Mouse (Mus musculus) E14TG2a.4 (cell line): ENCODE data around the gene Ppcs.

ENCODE experiments used
- H3K27me3 ChIP-seq: 2 replicates; pipeline ENCODE4 v1.6.1; 2014; ENCODE audit warnings: low read length, control low read depth; ENCODE audit not compliant: insufficient read depth
- H3K36me3 ChIP-seq: 2 replicates; pipeline ENCODE4 v1.6.1; 2014; ENCODE audit warnings: low read length, control low read depth; ENCODE audit not compliant: insufficient read depth
- H3K4me1 ChIP-seq: replicated peaks from 2 replicates; pipeline ENCODE4 v1.6.1; 2014; ENCODE audit warnings: low read depth, low read length, control low read depth
- H3K4me3 ChIP-seq: replicated peaks from 2 replicates; pipeline ENCODE4 v1.5.1; 2014; ENCODE audit warnings: mild to moderate bottlenecking, low read length
- H3K9me3 ChIP-seq: 2 replicates; pipeline ENCODE4 v1.6.1; 2014; ENCODE audit warnings: low read length, control low read depth
- CTCF ChIP-seq: conservative IDR thresholded peaks from 2 replicates; pipeline ENCODE4 v1.5.1; 2014; ENCODE audit warnings: low read length
- NANOG ChIP-seq: IDR thresholded peaks from 2 replicates; pipeline ENCODE4 v1.6.1; 2014; ENCODE audit warnings: borderline replicate concordance, low read length, mixed read lengths
- POU5F1 ChIP-seq: IDR thresholded peaks from 2 replicates; pipeline ENCODE4 v1.6.1; 2014; ENCODE audit warnings: low read length, borderline replicate concordance

The Ppcs gene

GRCm38 (mm10) chr4:119460296-119460695, 38.1 kb upstream of the Ppcs start:
- H3K9me3 ChIP-seq: no peaks in the 10 kb centered on the region
- peak; percentile 58 for TF ChIP-seq CTCF
- no peak for TF ChIP-seq POU5F1
- peaks cover 7% of the 10 kb centered on the region; the same call in 1 of the 2 replicates for H3K4me1 ChIP-seq
- no peak overlapping the region for H3K4me3 ChIP-seq
- no peaks in the 10 kb centered on the region for H3K36me3 ChIP-seq
- H3K27me3 ChIP-seq: peaks cover 6% of the 10 kb centered on the region; the same call in 1 of the 2 replicates

DNA sequence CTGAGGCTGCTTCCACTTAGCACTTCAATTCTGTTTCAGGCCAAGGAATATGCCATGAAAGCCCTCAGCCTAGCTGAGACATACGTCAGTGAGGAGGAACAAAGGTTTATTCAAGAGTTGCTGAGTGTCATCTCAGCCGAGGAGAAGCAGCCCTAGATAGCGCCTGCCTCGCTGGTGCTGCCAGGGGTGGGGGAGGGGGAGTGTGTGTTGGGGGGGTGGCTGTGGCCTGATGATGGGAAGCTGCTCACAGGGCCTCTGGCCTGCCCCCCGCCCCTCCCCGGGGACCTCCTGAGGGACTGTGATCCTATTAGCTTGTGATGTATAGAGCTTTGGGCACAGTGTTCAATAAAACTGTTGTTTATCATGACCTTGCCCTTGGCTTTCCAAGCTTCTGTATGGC, 31.3 kb upstream of the Ppcs start:
- H3K4me3 ChIP-seq: no peak overlapping the region
- no peaks in the 10 kb centered on the region for H3K36me3 ChIP-seq
- no peak for TF ChIP-seq POU5F1
- no peak for TF ChIP-seq CTCF
- no peak for TF ChIP-seq NANOG
- peaks cover 11% of the 10 kb centered on the region for H3K4me1 ChIP-seq
- H3K9me3 ChIP-seq: no peaks in the 10 kb centered on the region
- H3K27me3 ChIP-seq: peaks cover 13% of the 10 kb centered on the region

GRCm38 (mm10) chr4:119453128-119453527, 30.9 kb upstream of the Ppcs start:
- TF ChIP-seq CTCF (no peak), NANOG (no peak), POU5F1 (no peak)
- no peaks in the 10 kb centered on the region for H3K36me3 ChIP-seq
- H3K4me3 ChIP-seq: no peak overlapping the region
- no peaks in the 10 kb centered on the region for H3K9me3 ChIP-seq
- H3K4me1 ChIP-seq: peaks cover 11% of the 10 kb centered on the region
- peaks cover 13% of the 10 kb centered on the region for H3K27me3 ChIP-seq

- TF ChIP-seq NANOG (no peak), CTCF (no peak), POU5F1 (no peak)
- peaks cover 13% of the 10 kb centered on the region for H3K27me3 ChIP-seq
- H3K4me3 ChIP-seq: no peak overlapping the region
- no peaks in the 10 kb centered on the region for H3K36me3 ChIP-seq
- H3K9me3 ChIP-seq: no peaks in the 10 kb centered on the region
- peaks cover 18% of the 10 kb centered on the region for H3K4me1 ChIP-seq
Observed at GRCm38 (mm10) chr4:119450436-119450835, 28.2 kb upstream of the Ppcs start.

- H3K27me3 ChIP-seq: peaks cover 13% of the 10 kb centered on the region
- TF ChIP-seq CTCF: no peak
- no peak for TF ChIP-seq NANOG
- TF ChIP-seq POU5F1: no peak
- H3K4me3 ChIP-seq: no peak overlapping the region
- peaks cover 22% of the 10 kb centered on the region for H3K4me1 ChIP-seq
- no peaks in the 10 kb centered on the region for H3K36me3 ChIP-seq
- no peaks in the 10 kb centered on the region for H3K9me3 ChIP-seq
Observed at GRCm38 (mm10) chr4:119447786-119448185, 25.6 kb upstream of the Ppcs start.

- TF ChIP-seq POU5F1 (no peak), CTCF (no peak), NANOG (no peak)
- Histone ChIP-seq H3K27me3 (peaks cover 13% of the 10 kb centered on the region), H3K4me1 (peaks cover 28% of the 10 kb centered on the region), H3K4me3 (no peak overlapping the region), H3K9me3 (no peaks in the 10 kb centered on the region), H3K36me3 (no peaks in the 10 kb centered on the region)
Observed at GRCm38 (mm10) chr4:119447261-119447660, 25.0 kb upstream of the Ppcs start.

DNA sequence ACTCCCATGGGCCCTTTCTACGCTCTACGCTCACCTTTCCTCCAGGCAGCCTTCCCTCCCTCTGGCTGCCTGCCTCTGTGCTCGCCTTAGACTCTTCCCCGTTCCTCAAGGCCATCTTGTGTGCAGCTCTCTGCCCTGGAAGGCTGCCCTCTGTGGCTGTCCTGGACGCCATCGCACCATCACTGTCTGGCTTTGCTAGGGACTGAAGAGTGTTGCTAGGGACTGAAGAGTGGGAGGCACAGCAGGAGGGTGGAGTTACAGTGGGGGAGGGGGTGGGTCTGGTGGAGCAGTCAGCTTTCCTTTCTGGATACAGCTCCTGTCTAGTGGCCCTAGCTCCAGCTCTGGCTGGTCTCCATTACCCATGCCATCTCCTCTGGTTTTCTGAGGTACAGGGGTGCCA, 20.3 kb upstream of the Ppcs start:
- Histone ChIP-seq H3K27me3 (no peaks in the 10 kb centered on the region), H3K9me3 (no peaks in the 10 kb centered on the region), H3K4me3 (peak overlapping the region; percentile 60), H3K4me1 (peaks cover 51% of the 10 kb centered on the region), H3K36me3 (no peaks in the 10 kb centered on the region)
- TF ChIP-seq CTCF (no peak), NANOG (no peak), POU5F1 (no peak)

GRCm38 (mm10) chr4:119441836-119442235, 19.6 kb upstream of the Ppcs start:
- TF ChIP-seq CTCF (no peak), POU5F1 (no peak), NANOG (no peak)
- H3K27me3 ChIP-seq: no peaks in the 10 kb centered on the region
- no peaks in the 10 kb centered on the region for H3K9me3 ChIP-seq
- H3K4me1 ChIP-seq: peaks cover 51% of the 10 kb centered on the region
- peak overlapping the region; percentile 60; the same call in 1 of the 2 replicates for H3K4me3 ChIP-seq
- H3K36me3 ChIP-seq: no peaks in the 10 kb centered on the region

DNA sequence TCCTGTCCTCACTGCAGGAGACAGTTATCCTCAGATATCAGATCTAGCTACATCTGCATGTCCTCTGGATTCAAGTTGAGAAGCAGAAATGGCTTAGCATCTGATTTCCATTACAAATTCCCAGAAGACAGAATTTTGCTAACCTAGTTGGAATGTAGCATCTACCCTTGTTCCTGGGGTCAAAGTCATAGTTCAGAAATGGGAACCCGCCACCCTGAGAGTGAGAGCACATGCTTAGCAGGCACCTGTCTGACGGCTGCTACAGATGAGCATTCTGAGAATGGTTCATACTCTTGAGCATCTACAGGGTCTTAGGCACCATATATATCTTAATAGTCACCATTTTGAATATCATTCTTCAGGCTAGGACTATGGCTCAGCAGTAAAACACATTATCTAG, 15.7 kb upstream of the Ppcs start:
- Histone ChIP-seq H3K36me3 (no peaks in the 10 kb centered on the region), H3K9me3 (peaks cover 7% of the 10 kb centered on the region), H3K4me3 (no peak overlapping the region), H3K4me1 (peaks cover 30% of the 10 kb centered on the region), H3K27me3 (0 out of 2 replicates have a peak, but pooled peaks cover 4% of the 10 kb centered on the region)
- no peak for TF ChIP-seq NANOG
- no peak for TF ChIP-seq POU5F1
- no peak for TF ChIP-seq CTCF
